7 mouse cellular contexts compared by ENCODE assay signal in genomic region chr2:5844873-5845631, GRCm38 (mm10). TPM values are rescaled to one million over a fixed set of nuclear protein-coding genes. Genes with fewer than 3 reads are reported as not detected.
DNase-seq lines count a peak whose midpoint lies in the region; ATAC-seq lines count a peak whose summit lies in the region.

Gene Nudt5 (plus strand): TSS chr2:5845019.
Gene Cdc123 (minus strand): TSS chr2:5845164.

- peak within 1 kb of the TSS; percentile 75 for H3K9ac ChIP-seq in embryonic facial prominence, embryonic 11.5 days (replicated peaks; ENCODE audit: low read length)
- H3K9ac ChIP-seq in midbrain, embryonic 13.5 days (replicated peaks) = peak within 1 kb of the TSS; percentile 82

- H3K27me3 ChIP-seq in embryonic facial prominence, embryonic 11.5 days (ENCODE audit: control insufficient read depth, insufficient read depth, low read length) = no peaks in the 10 kb centered on the region
- H3K27me3 ChIP-seq in limb, embryonic 10.5 days (ENCODE audit: low read depth, poor library complexity, severe bottlenecking) = no peaks in the 10 kb centered on the region
- H3K27me3 ChIP-seq in midbrain, embryonic 13.5 days = no peaks in the 10 kb centered on the region

- H3K4me3 ChIP-seq in embryonic facial prominence, embryonic 11.5 days (ENCODE audit: low read depth, low read length) = peak within 1 kb of the TSS; percentile 73
- H3K4me3 ChIP-seq in limb, embryonic 10.5 days = peak within 1 kb of the TSS; percentile 88
- H3K4me3 ChIP-seq in midbrain, embryonic 13.5 days (replicated peaks) = peak within 1 kb of the TSS; percentile 83

- peak within 1 kb of the TSS; percentile 57 for H3K4me2 ChIP-seq in embryonic facial prominence, embryonic 11.5 days (ENCODE audit: low read depth, low read length)
- peak within 1 kb of the TSS; percentile 65 for H3K4me2 ChIP-seq in midbrain, embryonic 13.5 days (replicated peaks)

- peak; percentile 93 for ATAC-seq in embryonic facial prominence, embryonic 11.5 days (replicated peaks; ENCODE audit: insufficient number of reproducible peaks, low FRiP score, low TSS enrichment, low read depth)
- ATAC-seq in granulocyte monocyte progenitor cell, adult 5-6 weeks (replicated peaks; ENCODE audit: poor library complexity, severe bottlenecking) = peak; percentile 98
- ATAC-seq in midbrain, embryonic 13.5 days = peak; percentile 98

- H3K36me3 ChIP-seq in embryonic facial prominence, embryonic 11.5 days (replicated peaks; ENCODE audit: control insufficient read depth, insufficient read depth, low read depth, low read length) = peaks cover 11% of the 10 kb centered on the region
- peaks cover 41% of the 10 kb centered on the region for H3K36me3 ChIP-seq in limb, embryonic 10.5 days
- peaks cover 30% of the 10 kb centered on the region for H3K36me3 ChIP-seq in midbrain, embryonic 13.5 days

- H3K27ac ChIP-seq in embryonic facial prominence, embryonic 11.5 days (replicated peaks; ENCODE audit: low read depth, low read length) = peak within 1 kb of the TSS; percentile 78
- H3K27ac ChIP-seq in limb, embryonic 10.5 days = peak within 1 kb of the TSS; percentile 96
- peak within 1 kb of the TSS; percentile 93 for H3K27ac ChIP-seq in midbrain, embryonic 13.5 days

- H3K9me3 ChIP-seq in embryonic facial prominence, embryonic 11.5 days (replicated peaks; ENCODE audit: control insufficient read depth, low read length) = no peaks in the 10 kb centered on the region
- no peaks in the 10 kb centered on the region for H3K9me3 ChIP-seq in limb, embryonic 10.5 days (replicated peaks)
- H3K9me3 ChIP-seq in midbrain, embryonic 13.5 days = no peaks in the 10 kb centered on the region

- WGBS in embryonic facial prominence, embryonic 11.5 days = under 1% methylated on average over 53 of the region's 53 CpGs
- WGBS in limb, embryonic 10.5 days = under 1% methylated on average over 53 of the region's 53 CpGs
- WGBS in midbrain, embryonic 13.5 days = under 1% methylated on average over 53 of the region's 53 CpGs

- H3K4me1 ChIP-seq in embryonic facial prominence, embryonic 11.5 days (ENCODE audit: control insufficient read depth, insufficient read depth, low read length) = no peaks in the 10 kb centered on the region
- H3K4me1 ChIP-seq in limb, embryonic 10.5 days = peaks cover 11% of the 10 kb centered on the region
- peaks cover 26% of the 10 kb centered on the region for H3K4me1 ChIP-seq in midbrain, embryonic 13.5 days (replicated peaks)

- peak; percentile 92 for DNase-seq in adrenal gland, postnatal 14 days
- DNase-seq in embryonic facial prominence, embryonic 11.5 days (ENCODE audit: low spot score) = peak; percentile 94
- DNase-seq in kidney, adult 11 months = peak; percentile 91
- peak; percentile 88 for DNase-seq in limb, embryonic 10.5 days (ENCODE audit: low spot score)
- DNase-seq in spleen, adult 12 weeks (ENCODE audit: low spot score) = peak; percentile 78

RNA-seq across cellular contexts. Expression of gene Nudt5, which starts in this region (rescaled TPM):
- 42.2 and 42.9 TPM in 2 replicates for total RNA-seq in adrenal gland, postnatal 14 days (2021)
- 93.9 and 99.8 TPM in 2 replicates for polyA plus RNA-seq in embryonic facial prominence, embryonic 11.5 days (2014; fragmentation: Nextera tagmentation; extraction: Ambion mirVana)
- total RNA-seq in granulocyte monocyte progenitor cell, adult 5-6 weeks (2014; fragmentation: Nextera tagmentation) = 63.6 and 73.3 TPM in 2 replicates
- total RNA-seq in granulocyte monocyte progenitor cell, adult 5-6 weeks (2017) = 83.9 and 88.2 TPM in 2 replicates
- 120 and 139 TPM in 2 replicates for polyA plus RNA-seq in limb, embryonic 10.5 days (2016; fragmentation: Nextera tagmentation; extraction: Ambion mirVana)
- polyA plus RNA-seq in midbrain, embryonic 13.5 days (2015; fragmentation: Nextera tagmentation; extraction: Ambion mirVana) = 37.2 and 40.4 TPM in 2 replicates

RNA-seq across cellular contexts. Expression of gene Cdc123, which starts in this region (rescaled TPM):
- 119 and 124 TPM in 2 replicates for total RNA-seq in adrenal gland, postnatal 14 days (2021)
- 309 and 334 TPM in 2 replicates for polyA plus RNA-seq in embryonic facial prominence, embryonic 11.5 days (2014; fragmentation: Nextera tagmentation; extraction: Ambion mirVana)
- 113 and 134 TPM in 2 replicates for total RNA-seq in granulocyte monocyte progenitor cell, adult 5-6 weeks (2014; fragmentation: Nextera tagmentation)
- total RNA-seq in granulocyte monocyte progenitor cell, adult 5-6 weeks (2017) = 108 and 112 TPM in 2 replicates
- 406 and 414 TPM in 2 replicates for polyA plus RNA-seq in limb, embryonic 10.5 days (2016; fragmentation: Nextera tagmentation; extraction: Ambion mirVana)
- 355 and 364 TPM in 2 replicates for polyA plus RNA-seq in midbrain, embryonic 13.5 days (2015; fragmentation: Nextera tagmentation; extraction: Ambion mirVana)

Comparison
In these comparisons a context has a peak if more than half of its experiments do, and no peak if none do; other contexts are left out.
1. Peak in every context shown above with its lines: DNase-seq, ATAC-seq, H3K4me3 ChIP-seq and H3K27ac ChIP-seq.